Mouse (Mus musculus): Measurements from ENCODE around the gene Wdfy1. TPM values are rescaled to one million over a fixed set of nuclear protein-coding genes. Genes with fewer than 3 reads are reported as not detected.

Gene Wdfy1
- total RNA-seq, 2 experiments from 2014 or later, result 39.3 to 42.0 TPM

DNA sequence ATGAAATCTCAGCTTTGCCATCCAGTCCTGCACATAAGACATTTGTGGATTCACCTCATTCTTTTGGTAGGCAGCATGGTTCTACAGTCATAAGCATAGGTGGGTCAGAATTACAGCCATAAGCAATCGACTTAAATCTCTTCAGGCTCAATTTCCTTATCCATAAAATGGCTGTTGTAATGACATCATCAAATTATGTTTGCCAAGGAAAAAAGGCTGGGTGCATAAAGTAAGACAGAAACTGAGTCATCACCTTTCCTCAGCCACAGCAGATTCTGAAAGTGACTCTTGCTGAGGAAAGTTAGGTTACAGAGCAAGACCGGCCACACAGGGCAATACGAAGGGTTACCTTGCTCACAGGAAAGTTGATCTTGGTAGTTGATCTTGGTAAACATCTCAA is 39.5 kb downstream of the Wdfy1 start:
- DNase-seq (ENCODE audit: low spot score in 2 of 2), result no peak
- intact Hi-C loops (cut with DNase I), result no loop called here

DNA sequence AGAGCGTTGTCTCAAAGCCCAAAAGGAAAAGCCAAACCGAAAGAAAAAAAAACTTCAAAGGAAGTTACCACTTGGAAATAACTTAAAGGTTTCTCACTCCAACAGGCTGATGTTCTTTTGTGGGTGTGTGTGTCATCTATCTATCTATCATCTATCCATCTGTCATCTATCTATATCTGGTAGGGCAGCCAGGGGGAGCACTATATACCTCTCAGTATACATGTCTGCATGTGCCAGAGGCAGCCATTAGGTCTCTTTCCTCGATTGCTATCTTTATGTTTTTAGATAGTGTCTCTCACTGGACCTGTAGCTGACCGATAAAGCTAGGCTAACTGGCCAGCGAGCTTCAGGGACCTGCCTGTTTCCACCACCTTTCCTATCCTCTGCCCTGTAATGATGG is 41.1 kb downstream of the Wdfy1 start:
- intact Hi-C loops (cut with DNase I), result no loop called here
- DNase-seq (ENCODE audit: low spot score in 2 of 2), result no peak

DNA sequence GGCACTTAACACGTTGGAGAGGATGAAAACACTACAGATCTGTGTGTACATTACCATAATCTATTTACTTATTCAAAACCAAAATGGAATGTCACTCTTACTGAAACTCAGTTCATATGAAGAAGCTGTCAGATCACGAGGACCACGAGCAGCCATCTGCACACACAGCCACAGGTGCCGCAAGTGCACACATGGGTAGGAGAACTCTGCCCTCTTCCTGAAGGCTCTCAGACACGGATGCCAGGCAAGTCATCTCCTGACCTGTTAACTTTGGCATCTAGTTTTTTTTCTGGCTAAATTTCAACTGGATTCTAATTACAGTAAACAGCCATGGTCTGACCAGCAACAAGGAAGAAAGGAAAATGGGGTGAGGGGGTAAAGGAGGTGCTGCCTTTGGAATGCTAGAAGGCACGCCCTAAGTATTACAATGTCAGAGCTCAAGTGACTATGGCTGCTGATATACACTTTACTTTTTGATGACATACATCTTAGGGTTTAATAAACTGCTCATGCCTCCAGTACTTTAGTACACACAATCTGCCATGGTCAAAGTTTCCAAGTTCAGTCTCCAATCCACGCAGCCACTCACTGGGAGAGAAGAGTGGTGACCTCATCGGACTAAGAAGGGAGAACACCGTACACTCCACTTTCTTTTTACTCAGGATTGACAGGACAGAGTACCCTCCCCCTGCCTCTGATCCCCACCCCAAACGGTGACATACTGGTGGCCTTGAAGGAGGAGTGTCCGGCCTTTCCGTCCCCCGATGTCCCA is 61.6 kb downstream of the Wdfy1 start:
- intact Hi-C loops (cut with DNase I), result no loop called here
- no peak for DNase-seq (ENCODE audit: low spot score in 2 of 2)

DNA sequence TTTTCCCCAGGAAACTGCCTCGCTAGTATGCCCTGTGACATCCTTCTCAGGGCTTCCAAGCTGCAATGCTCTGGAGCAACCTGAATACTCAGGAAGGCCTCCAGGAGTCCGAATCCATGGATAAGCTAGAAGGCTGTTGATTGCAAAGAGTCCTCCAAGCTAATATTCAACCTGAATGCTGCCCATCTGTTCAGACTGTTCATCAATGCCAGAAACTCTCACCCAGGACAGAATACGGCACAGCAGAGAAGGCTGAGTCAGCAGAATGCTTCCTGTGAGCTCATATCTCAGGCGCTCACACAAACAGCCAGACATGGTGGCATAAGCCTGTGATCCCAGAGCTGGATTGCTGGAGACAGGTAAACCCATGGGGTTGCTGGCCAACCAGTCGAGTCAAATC is 62.9 kb downstream of the Wdfy1 start:
- DNase-seq (ENCODE audit: low spot score in 2 of 2), result no peak
- intact Hi-C loops (cut with DNase I), result no loop called here

DNA sequence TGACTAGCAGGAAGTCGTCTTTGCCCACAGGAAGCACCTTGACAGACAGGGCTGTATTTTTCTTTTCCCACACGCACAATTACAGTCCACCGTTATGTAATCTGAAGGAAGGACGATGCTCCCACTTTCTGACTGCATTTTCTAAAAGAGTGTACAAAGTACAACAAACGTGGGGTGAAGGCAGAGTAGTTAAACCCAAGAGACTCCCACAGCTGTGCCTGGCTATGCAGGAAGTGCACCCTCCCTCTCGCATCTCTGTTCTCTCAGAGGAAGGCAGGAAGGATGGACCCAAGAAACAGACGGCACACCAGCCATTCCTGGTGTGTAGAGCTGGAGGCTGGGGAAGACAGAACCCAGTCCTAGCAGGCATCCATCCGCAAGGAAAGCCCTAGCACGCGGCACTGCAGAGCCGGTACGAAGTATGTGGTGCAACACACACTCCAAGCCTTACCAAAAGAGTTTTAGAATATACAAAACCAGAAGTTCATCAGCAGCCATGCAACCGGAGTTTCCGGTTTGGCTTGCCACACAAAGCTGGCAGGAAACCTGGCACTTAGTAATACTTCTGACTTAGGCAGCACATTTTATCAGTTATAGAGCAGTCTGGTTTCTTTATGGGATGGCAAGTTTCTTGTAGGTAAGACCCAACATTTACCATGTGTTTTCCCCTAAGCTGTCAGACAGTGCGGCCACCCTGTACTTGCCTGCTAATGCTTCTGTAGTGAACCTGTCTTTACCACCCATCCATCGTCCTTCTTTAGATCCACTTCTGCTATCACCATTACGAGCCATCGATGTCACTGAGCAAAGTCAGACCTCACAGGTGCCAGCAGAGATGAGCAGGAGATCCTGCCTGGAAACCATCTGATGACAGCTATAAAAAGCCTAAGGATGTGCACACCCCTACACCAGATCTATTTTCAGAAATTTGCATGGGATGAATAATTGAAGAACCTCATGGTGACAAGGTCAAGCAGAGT is 64.5 kb downstream of the Wdfy1 start:
- intact Hi-C loops (cut with DNase I), result no loop called here
- DNase-seq (ENCODE audit: low spot score in 2 of 2), result peak; percentile 28 to 37

DNA sequence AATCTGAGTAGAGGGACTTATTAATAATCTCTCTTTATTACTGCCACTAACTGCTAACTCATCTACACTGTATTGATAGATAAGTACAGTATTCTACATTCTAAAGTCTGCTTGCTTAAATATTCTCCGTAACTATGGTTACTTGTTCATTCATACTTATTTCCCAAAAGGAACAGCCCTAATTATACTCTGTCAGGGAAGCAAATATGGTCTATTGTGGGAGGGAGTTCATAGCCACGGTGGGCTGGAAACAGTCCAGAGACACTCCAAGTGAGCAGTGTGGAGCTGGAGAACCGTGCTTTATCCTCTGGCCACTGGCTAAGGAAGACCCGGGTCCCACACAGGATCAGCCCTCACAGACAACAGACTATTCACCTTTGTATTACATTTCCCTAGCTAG is 65.3 kb downstream of the Wdfy1 start:
- intact Hi-C loops (cut with DNase I), result no loop called here
- DNase-seq (ENCODE audit: low spot score in 2 of 2), result peak; percentile 36 to 41

DNA sequence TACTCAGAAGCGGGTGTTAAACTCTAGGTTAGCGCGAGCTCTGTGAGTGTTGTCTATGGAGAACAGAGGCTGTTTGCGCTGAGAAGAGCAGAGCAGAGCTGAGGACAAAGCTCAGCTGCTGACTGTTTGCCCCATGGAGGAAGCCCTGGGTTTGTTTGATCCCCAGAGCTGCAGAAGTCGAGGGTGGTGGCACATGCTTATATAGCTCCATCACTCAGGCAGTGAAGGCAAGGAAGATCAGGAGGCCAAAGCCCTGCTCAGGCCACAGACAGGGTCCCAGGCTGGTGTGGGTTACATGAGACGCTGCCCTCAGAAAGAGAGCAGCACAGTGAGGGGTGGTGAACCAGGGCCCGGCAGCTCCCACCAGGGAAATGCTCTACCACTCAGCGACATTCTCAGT is 65.7 kb downstream of the Wdfy1 start:
- DNase-seq (ENCODE audit: low spot score in 2 of 2), result no peak
- intact Hi-C loops (cut with DNase I), result no loop called here

DNA sequence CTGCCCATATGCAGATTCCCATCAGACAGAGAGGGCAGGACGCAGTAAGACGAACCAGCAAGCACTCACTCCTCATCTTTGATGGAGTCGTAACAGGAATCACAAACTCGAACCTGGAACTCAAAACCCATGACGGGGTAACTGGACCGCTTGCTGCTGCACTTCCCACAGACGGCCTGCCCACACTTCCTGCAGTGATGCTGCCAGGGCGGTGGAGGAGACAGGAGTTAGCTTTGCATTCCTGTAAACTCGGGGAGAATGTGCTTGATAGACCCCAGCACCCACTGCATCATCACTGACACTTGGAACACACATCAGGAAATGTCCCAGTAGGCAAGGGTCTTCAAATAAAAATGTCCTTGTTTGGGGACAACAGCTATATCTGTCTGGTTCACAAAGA is 68.6 kb downstream of the Wdfy1 start:
- intact Hi-C loops (cut with DNase I), result no loop called here
- DNase-seq (ENCODE audit: low spot score in 2 of 2), result peak in 1 of 2 experiments; percentile 20

DNA sequence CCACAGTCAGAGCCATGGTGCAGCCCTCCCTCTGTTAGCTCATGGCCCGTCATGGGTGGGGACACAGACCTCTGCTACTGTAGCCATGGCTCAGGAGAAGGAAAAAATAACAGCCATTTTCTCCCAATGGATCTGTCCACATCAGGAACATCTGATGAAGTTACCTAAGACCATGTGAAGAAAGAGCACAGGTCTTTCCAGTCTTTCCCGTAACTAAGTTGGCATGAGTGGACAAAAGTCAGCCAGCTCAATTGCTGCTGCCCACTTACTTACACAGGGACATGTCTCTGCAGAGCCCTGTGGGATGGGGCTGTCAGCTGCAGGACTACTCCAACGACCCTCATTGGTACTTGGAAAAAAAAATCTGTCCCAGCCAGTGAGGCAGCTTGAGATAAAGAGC is 69.2 kb downstream of the Wdfy1 start:
- DNase-seq (ENCODE audit: low spot score in 2 of 2), result no peak
- intact Hi-C loops (cut with DNase I), result no loop called here

DNA sequence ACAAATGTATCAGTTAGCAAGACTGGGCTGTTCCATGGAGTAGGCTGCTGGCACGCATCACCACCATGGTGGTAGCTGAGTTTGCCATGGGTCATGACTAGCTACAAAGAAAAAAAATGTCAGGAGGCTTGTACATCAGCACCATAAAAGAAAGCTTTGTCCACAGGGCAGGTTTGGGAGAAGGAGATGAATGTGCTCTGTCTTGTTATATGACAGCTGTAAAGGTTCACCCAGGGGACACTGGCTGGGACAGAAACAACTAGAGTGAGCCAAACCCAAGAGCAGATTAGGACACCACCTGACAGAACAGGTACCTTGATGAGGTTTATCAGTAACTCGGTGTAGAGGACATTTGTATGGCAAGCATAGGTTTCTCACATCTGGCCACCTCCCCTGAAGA is 71.3 kb downstream of the Wdfy1 start:
- intact Hi-C loops (cut with DNase I), result no loop called here
- no peak for DNase-seq (ENCODE audit: low spot score in 2 of 2)

DNA sequence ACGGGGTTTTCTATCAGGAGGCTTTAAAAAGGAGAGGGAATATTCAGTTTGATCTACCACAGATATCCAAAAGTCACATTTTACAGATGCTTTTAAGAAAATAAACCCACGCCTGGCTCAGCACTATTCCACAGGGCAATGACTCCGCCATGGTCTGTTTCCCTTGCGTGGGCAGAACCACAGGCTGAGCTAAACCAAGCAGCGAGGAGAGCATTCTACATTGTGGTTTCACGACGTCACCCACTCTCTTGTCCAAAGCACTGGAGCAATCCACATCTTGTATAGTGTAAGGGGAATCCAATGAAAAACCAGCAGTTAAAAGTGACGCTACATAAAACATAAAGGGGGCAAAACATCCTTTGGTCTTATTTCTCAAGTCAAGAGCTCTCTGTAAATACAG is 72.4 kb downstream of the Wdfy1 start:
- intact Hi-C loops (cut with DNase I), result no loop called here
- no peak for DNase-seq (ENCODE audit: low spot score in 2 of 2)

DNA sequence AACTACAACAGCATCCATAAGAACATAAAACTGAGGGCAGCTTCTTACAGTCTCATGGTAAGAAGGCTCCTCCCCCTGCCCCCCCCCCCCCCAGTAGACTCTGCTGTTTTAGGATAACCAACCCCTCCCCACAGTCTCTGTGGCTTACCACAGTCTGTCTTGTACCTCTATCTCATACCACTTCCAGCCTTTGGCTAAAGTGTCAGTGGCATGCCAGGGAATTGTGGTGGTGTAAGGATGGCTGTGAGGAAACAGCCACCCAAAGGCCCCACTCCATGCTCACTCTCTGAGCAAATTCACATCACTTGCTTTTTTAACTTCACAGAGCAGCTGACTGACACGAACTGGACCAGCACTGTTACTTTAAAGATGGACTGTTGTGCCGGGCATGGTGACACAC is 77.4 kb downstream of the Wdfy1 start:
- DNase-seq (ENCODE audit: low spot score in 2 of 2), result no peak
- intact Hi-C loops (cut with DNase I), result no loop called here

DNA sequence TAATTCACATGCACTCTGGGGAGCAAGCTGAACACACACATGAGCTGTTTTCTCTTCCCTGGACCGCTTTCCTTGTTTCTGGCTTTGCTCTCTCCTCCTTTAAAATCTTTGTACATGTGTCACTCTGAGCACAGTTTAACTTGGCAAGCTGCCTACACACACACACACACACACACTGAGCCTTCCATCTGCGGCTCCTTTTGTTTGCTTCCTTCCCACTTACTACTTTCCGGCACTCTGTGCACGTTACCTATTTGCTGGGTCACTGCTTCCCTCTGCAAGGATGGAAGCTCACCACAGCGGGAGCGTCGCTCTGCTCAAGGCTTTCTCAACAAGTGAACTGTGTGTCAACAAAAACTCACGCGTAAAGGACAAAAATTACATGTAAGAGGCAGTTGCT is 78.6 kb downstream of the Wdfy1 start:
- peak; percentile 55 to 68 for DNase-seq (ENCODE audit: low spot score in 2 of 2)
- intact Hi-C loops (cut with DNase I), result no loop called here

DNA sequence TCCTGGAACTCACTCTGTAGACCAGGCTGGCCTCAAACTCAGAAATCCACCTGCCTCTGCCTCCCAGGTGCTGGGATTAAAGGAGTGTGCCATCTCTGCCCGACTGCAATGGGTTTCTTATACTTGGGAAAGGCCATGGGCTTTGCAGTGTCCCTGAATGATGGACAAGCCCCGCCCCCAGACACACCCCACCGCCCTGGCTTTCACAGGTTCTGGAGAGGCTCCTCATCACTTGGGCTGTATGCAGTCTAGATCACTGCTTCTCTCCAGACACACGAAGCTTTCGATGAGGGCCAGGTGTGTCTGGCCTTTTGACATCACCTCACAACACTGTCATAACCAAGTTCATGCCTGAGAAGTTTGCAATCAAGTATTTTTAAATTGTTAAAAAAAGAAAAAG is 79.0 kb downstream of the Wdfy1 start:
- intact Hi-C loops (cut with DNase I), result no loop called here
- no peak for DNase-seq (ENCODE audit: low spot score in 2 of 2)

DNA sequence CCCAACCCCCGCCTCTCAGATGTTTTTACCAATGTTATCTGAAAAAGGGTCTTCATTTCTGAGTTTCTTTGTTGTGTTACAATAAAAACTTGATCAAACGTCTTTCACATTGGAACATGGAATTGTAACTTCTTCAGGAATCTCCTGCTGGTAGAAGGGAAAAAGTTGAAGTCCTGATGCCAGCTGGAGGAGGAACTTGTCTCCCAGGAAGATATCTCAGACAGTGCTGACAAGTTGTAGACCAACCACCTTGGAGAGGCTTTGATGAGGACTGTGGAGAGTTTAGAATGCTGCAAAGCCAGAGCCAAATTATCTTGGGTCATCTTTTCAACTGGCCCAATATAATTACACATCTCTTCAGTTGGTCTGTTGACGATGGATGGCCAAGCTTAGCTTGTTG is 83.5 kb downstream of the Wdfy1 start:
- DNase-seq (ENCODE audit: low spot score in 2 of 2), result no peak
- intact Hi-C loops (cut with DNase I), result no loop called here

DNA sequence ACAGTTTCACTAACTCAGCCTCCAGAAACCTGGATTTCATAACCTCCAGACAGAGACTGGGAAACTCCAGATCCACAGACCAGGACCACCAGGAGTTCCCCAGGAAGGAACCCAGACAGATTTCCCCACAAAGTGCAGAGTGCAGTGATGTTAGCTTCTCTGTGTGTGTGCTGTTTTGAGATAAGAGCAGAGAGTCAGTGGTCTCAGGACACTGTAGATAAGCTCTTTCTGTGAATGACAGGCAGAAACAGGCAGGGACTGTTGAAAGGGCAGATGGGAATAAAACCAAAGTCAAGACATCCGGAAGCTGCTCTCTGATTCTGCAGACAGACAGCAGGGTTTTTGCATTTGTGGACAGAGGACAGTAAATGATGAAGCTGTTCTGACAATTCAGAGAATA is 88.7 kb downstream of the Wdfy1 start:
- intact Hi-C loops (cut with DNase I), result no loop called here
- DNase-seq (ENCODE audit: low spot score in 2 of 2), result no peak

DNA sequence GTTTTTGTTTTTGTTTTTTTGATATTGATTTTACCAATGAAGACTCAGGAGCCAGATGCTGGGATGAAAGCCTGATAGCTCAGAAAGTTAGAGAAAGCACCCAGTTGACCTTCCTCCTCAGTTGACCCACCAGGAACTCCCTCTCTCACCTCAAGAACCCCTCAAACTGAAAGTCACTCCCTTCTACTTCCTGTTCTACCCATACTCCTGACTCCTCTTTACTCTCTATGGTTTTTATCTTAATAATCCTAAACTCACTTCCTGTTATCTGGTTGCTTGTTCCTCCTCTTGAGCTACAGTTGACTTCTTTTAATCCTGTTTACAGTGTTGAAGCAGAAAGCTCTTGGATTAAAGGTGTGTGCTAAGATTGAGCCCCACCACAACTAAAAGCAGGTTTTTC is 91.9 kb downstream of the Wdfy1 start:
- DNase-seq (ENCODE audit: low spot score in 2 of 2), result no peak
- intact Hi-C loops (cut with DNase I), result loop anchor here (5.0 kb wide), 1 partner anchor 957 kb away; no protein-coding TSS in a partner anchor

DNA sequence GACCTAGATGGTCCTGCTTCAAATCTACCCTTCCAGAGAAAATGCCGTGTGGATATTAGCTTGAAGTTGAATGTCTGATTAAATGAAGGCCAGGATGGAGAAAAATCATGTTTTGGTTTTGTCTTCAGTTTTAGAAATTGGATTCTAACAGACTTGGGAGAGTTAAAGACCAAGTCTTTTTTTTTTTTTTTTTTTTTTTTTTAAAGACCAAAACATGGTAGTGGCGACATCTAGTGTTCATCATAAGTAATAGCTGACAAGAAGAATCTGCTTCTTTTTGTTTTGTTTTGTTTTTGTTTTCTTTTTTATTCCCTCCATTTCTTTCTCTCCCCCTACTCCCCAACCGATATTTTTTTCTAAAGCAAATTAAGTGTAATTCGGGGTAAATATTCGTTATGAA is 93.0 kb downstream of the Wdfy1 start:
- intact Hi-C loops (cut with DNase I), result loop anchor here (5.0 kb wide), 1 partner anchor 956 kb away; no protein-coding TSS in a partner anchor

DNA sequence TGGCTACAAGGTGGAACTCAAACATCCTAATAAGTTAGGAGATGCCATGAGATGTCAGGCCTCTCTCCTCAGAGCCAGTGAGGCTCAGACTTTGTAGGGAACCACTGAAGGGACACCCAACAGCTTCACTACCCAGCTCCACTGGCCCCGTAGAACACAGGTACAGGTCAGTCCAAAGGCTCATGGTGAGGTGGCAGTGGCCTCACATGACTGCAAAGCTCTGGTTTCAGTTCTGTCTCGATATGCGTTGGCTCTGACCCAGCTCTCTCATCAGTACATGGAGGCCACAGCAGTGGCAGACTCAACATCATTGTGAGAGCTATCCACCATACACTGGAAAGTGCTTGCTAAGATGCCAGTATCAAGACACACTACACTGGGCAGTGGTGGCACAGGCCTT is 95.2 kb downstream of the Wdfy1 start:
- no peak for DNase-seq (ENCODE audit: low spot score in 2 of 2)
- intact Hi-C loops (cut with DNase I), result loop anchor here (5.0 kb wide), 1 partner anchor 953 kb away; no protein-coding TSS in a partner anchor

More for the DNA sequence above, 93.0 kb downstream of the Wdfy1 start:
- no peak for DNase-seq (ENCODE audit: low spot score in 2 of 2)

DNA sequence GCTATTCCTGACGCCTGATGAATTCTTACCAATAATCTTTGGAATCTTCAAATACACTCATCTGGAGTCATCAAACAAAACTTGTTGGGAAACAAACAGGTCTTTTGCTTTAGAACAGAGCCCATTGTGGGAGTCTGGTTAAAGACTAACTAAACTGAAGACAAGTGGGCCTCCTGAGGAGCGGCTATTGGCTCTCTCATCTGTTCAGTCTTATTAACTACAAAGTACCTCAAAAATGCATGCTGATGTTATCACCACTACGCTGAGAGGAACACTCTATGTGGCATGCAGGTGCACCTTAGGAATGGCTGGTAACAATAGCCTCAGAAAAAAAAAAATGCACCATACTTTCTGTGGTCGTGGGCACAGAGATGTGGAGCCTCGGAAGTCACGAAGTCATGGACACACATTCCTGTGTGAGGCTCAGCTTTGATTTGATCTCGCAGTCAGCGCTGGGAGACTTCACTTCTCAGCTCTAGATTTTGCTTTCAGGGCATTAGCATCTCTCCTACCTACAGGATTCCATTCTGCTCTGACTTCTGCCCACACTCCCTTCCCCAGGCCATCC is 97.7 kb downstream of the Wdfy1 start:
- DNase-seq (ENCODE audit: low spot score in 2 of 2), result no peak
- intact Hi-C loops (cut with DNase I), result no loop called here

All from left cerebral cortex, postnatal 14 days (tissue).